Mouse (Mus musculus) midbrain, embryonic 11.5 days (tissue): ENCODE results near the gene Il34. TPM values are rescaled to one million over a fixed set of nuclear protein-coding genes. Genes with fewer than 3 reads are reported as not detected.

Experiments
- ATAC-seq: fragments of 200-750 bp; cut with Nextera tagmentation; 2 replicates; pipeline ENCODE4 v1.8.0; 2017; ENCODE audit warnings: moderate TSS enrichment, moderate library complexity; ENCODE audit not compliant: low FRiP score
- DNase-seq: peaks from one replicate; pipeline ENCODE4 v3.0.0; 2015; ENCODE audit warnings: low spot score; ENCODE audit errors: missing footprints
- H3K27ac ChIP-seq: fragments of 300-500 bp; sonication (generic); 2 replicates; pipeline ENCODE4 v1.5.1; 2014; ENCODE audit warnings: low read depth, low read length
- H3K27me3 ChIP-seq: fragments of 300-500 bp; sonication (generic); 2 replicates; pipeline ENCODE4 v1.6.1; 2014; ENCODE audit warnings: mild to moderate bottlenecking, low read length, moderate library complexity, mixed read lengths; ENCODE audit not compliant: control insufficient read depth, insufficient read depth
- H3K36me3 ChIP-seq: fragments of 300-500 bp; sonication (generic); 2 replicates; pipeline ENCODE4 v1.6.1; 2014; ENCODE audit warnings: mild to moderate bottlenecking, low read length, moderate library complexity, mixed read lengths; ENCODE audit not compliant: control insufficient read depth, insufficient read depth
- H3K4me1 ChIP-seq: fragments of 300-500 bp; sonication (generic); 2 replicates; pipeline ENCODE4 v1.6.1; 2014; ENCODE audit warnings: low read length; ENCODE audit not compliant: control insufficient read depth, insufficient read depth
- H3K4me2 ChIP-seq: fragments of 300-500 bp; sonication (generic); 2 replicates; pipeline ENCODE4 v1.6.1; 2014; ENCODE audit warnings: mild to moderate bottlenecking, moderate library complexity
- H3K4me3 ChIP-seq: fragments of 300-500 bp; sonication (generic); 2 replicates; pipeline ENCODE4 v1.5.1; 2014; ENCODE audit warnings: low read depth, low read length
- H3K9ac ChIP-seq: fragments of 300-500 bp; sonication (generic); 2 replicates; pipeline ENCODE4 v1.6.1; 2014; ENCODE audit warnings: low read length
- H3K9me3 ChIP-seq: fragments of 300-500 bp; sonication (generic); 2 replicates; pipeline ENCODE4 v1.6.1; 2016; ENCODE audit warnings: low read length; ENCODE audit not compliant: control insufficient read depth
- WGBS: fragments of 180-500 bp; shearing (Covaris S2); extraction: QIAGEN DNeasy Blood & Tissue Kit; methylation state at CpG from one replicate; pipeline ENCODE4 v1.1.7; 2014; 5-methylcytosine and 5-hydroxymethylcytosine counted together
- polyA plus RNA-seq: library from polyadenylated mRNA; unstranded; fragments of >200 nt; fragmentation: Nextera tagmentation; extraction: Ambion mirVana; gene quantifications from 2 replicates; pipeline ENCODE4 v1.2.1, GENCODE M21; 2014

Gene Il34
- polyA plus RNA-seq, 1 experiment from 2014 or later: 0.38 TPM

GRCm38 (mm10) chr8:110760280-110760940, 45.3 kb downstream of the Il34 start:
- WGBS: 73% methylated on average over 7 of the region's 7 CpGs
- ATAC-seq: no peak
- H3K4me3 ChIP-seq: no peak overlapping the region
- H3K9me3 ChIP-seq: no peaks in the 10 kb centered on the region
- H3K4me2 ChIP-seq: no peak overlapping the region
- H3K9ac ChIP-seq: no peak overlapping the region
- no peak for DNase-seq
- no peaks in the 10 kb centered on the region for H3K36me3 ChIP-seq
- no peaks in the 10 kb centered on the region for H3K27me3 ChIP-seq
- no peak overlapping the region for H3K27ac ChIP-seq
- H3K4me1 ChIP-seq: no peaks in the 10 kb centered on the region

- DNase-seq: no peak
- no peak for ATAC-seq
- Histone ChIP-seq H3K27ac (no peak overlapping the region), H3K4me1 (no peaks in the 10 kb centered on the region), H3K27me3 (no peaks in the 10 kb centered on the region), H3K36me3 (no peaks in the 10 kb centered on the region), H3K4me2 (no peak overlapping the region), H3K9me3 (no peaks in the 10 kb centered on the region), H3K9ac (no peak overlapping the region), H3K4me3 (no peak overlapping the region)
- WGBS: 88% methylated on average over 5 of the region's 5 CpGs
Observed at GRCm38 (mm10) chr8:110756196-110756595, 49.5 kb downstream of the Il34 start.

- no peak overlapping the region for H3K4me2 ChIP-seq
- H3K36me3 ChIP-seq: no peaks in the 10 kb centered on the region
- H3K27me3 ChIP-seq: no peaks in the 10 kb centered on the region
- no peak overlapping the region for H3K27ac ChIP-seq
- DNase-seq (no peak), ATAC-seq (no peak)
- H3K9ac ChIP-seq: no peak overlapping the region
- H3K4me3 ChIP-seq: no peak overlapping the region
- no peaks in the 10 kb centered on the region for H3K9me3 ChIP-seq
- 58% methylated on average over 15 of the region's 15 CpGs for WGBS
- H3K4me1 ChIP-seq: no peaks in the 10 kb centered on the region
Observed at GRCm38 (mm10) chr8:110755511-110756170, 50.1 kb downstream of the Il34 start.

GRCm38 (mm10) chr8:110754713-110755112, 51.0 kb downstream of the Il34 start:
- no peak for DNase-seq
- Histone ChIP-seq H3K9me3 (no peaks in the 10 kb centered on the region), H3K4me3 (no peak overlapping the region), H3K9ac (no peak overlapping the region), H3K4me2 (no peak overlapping the region), H3K27me3 (no peaks in the 10 kb centered on the region), H3K27ac (no peak overlapping the region), H3K4me1 (no peaks in the 10 kb centered on the region), H3K36me3 (no peaks in the 10 kb centered on the region)
- no peak for ATAC-seq
- WGBS: 50% methylated on average over 4 of the region's 4 CpGs

GRCm38 (mm10) chr8:110751490-110751889, 54.2 kb downstream of the Il34 start:
- WGBS: 83% methylated on average over 5 of the region's 5 CpGs
- Histone ChIP-seq H3K4me2 (no peak overlapping the region), H3K4me1 (no peaks in the 10 kb centered on the region), H3K4me3 (no peak overlapping the region), H3K9me3 (no peaks in the 10 kb centered on the region), H3K9ac (no peak overlapping the region), H3K27ac (no peak overlapping the region), H3K27me3 (no peaks in the 10 kb centered on the region), H3K36me3 (no peaks in the 10 kb centered on the region)
- ATAC-seq (no peak), DNase-seq (no peak)

- no peak for ATAC-seq
- DNase-seq: no peak
- H3K36me3 ChIP-seq: no peaks in the 10 kb centered on the region
- no peaks in the 10 kb centered on the region for H3K4me1 ChIP-seq
- no peaks in the 10 kb centered on the region for H3K27me3 ChIP-seq
- no peak overlapping the region for H3K4me2 ChIP-seq
- WGBS: 54% methylated on average over 13 of the region's 13 CpGs
- no peak overlapping the region for H3K4me3 ChIP-seq
- H3K27ac ChIP-seq: no peak overlapping the region
- H3K9ac ChIP-seq: no peak overlapping the region
- no peaks in the 10 kb centered on the region for H3K9me3 ChIP-seq
Observed at GRCm38 (mm10) chr8:110750269-110750668, 55.5 kb downstream of the Il34 start.

GRCm38 (mm10) chr8:110749500-110750170, 56.1 kb downstream of the Il34 start:
- ATAC-seq: peak; percentile 58; the same call in 1 of the 2 replicates
- no peaks in the 10 kb centered on the region for H3K27me3 ChIP-seq
- no peak overlapping the region for H3K4me2 ChIP-seq
- H3K9me3 ChIP-seq: no peaks in the 10 kb centered on the region
- H3K4me1 ChIP-seq: no peaks in the 10 kb centered on the region
- H3K4me3 ChIP-seq: no peak overlapping the region
- no peaks in the 10 kb centered on the region for H3K36me3 ChIP-seq
- no peak overlapping the region for H3K27ac ChIP-seq
- 61% methylated on average over 10 of the region's 10 CpGs for WGBS
- H3K9ac ChIP-seq: no peak overlapping the region
- peak; percentile 97 for DNase-seq

- 73% methylated on average over 9 of the region's 9 CpGs for WGBS
- ATAC-seq: no peak
Observed at GRCm38 (mm10) chr8:110746661-110747060, 59.1 kb downstream of the Il34 start.

GRCm38 (mm10) chr8:110745162-110745561, 60.6 kb downstream of the Il34 start:
- Histone ChIP-seq H3K27me3 (no peaks in the 10 kb centered on the region), H3K4me1 (no peaks in the 10 kb centered on the region), H3K27ac (no peak overlapping the region), H3K4me3 (no peak overlapping the region), H3K9ac (no peak overlapping the region), H3K9me3 (no peaks in the 10 kb centered on the region), H3K4me2 (no peak overlapping the region), H3K36me3 (no peaks in the 10 kb centered on the region)
- 94% methylated on average over 10 of the region's 10 CpGs for WGBS
- no peak for ATAC-seq
- no peak for DNase-seq

More at GRCm38 (mm10) chr8:110746661-110747060, 59.1 kb downstream of the Il34 start:
- Histone ChIP-seq H3K27me3 (no peaks in the 10 kb centered on the region), H3K9ac (no peak overlapping the region), H3K9me3 (no peaks in the 10 kb centered on the region), H3K27ac (no peak overlapping the region), H3K4me3 (no peak overlapping the region), H3K4me2 (no peak overlapping the region), H3K4me1 (no peaks in the 10 kb centered on the region), H3K36me3 (no peaks in the 10 kb centered on the region)
- DNase-seq: no peak
